Comparison of ENCODE assay signal across 17 mouse cellular contexts in genomic region chr15:9454198-9454597, GRCm38 (mm10). TPM values are rescaled to one million over a fixed set of nuclear protein-coding genes. Genes with fewer than 3 reads are reported as not detected.
DNase-seq lines count a peak whose midpoint lies in the region; ATAC-seq and TF ChIP-seq lines count a peak whose summit lies in the region.
"Had no signal": no experiment of that assay in that cellular context is flagged by ENCODE, and none has a peak within 500 bp of the region (broad histone marks: within the 10 kb centered on the region; RNA-seq: fewer than 3 reads in every experiment).

No protein-coding gene starts in this region.

- intact Hi-C loops in gastrocnemius, adult 2 months (cut with DNase I) = no loop called here
- intact Hi-C loops in gastrocnemius, postnatal 14 days (cut with DNase I; ENCODE audit: low total_unique reads) = no loop called here

- no peak for TF ChIP-seq CTCF in gastrocnemius, adult 2 months (IDR thresholded peaks at IDR 0.05)

- H3K4me3 ChIP-seq in gastrocnemius, adult 2 months = no peak overlapping the region
- H3K4me3 ChIP-seq: intestine, embryonic 15.5 days; liver, embryonic 12.5 days; midbrain, embryonic 10.5 days; myocyte had no signal

- no peak overlapping the region for H3K27ac ChIP-seq in gastrocnemius, adult 2 months
- H3K27ac ChIP-seq: intestine, embryonic 15.5 days; liver, embryonic 12.5 days; midbrain, embryonic 10.5 days had no signal

- ATAC-seq in frontal cortex, adult (ENCODE audit: low TSS enrichment) = no peak
- ATAC-seq: intestine, embryonic 15.5 days had no signal

- peak; percentile 9 for DNase-seq in adrenal gland, adult 2 months
- DNase-seq in adrenal gland, postnatal 25 days = no peak
- peak; percentile 37 for DNase-seq in gastrocnemius, adult 2 months
- no peak for DNase-seq in gastrocnemius, postnatal 4 days (ENCODE audit: low spot score in 2 of 2)
- DNase-seq in lung, postnatal 10 days = peak; percentile 16
- no peak for DNase-seq in lung, postnatal 14 days
- DNase-seq in gastrocnemius, postnatal 14 days = peak; percentile 12
- DNase-seq: cerebellum, adult 18-20 months; kidney, postnatal 10 days; right cerebral cortex, postnatal 25 days; thymus, postnatal 14 days had no signal

RNA-seq across cellular contexts. Expression of gene Capsl, which starts 18.4 kb away (rescaled TPM):
- total RNA-seq in adrenal gland, adult 2 months (2021) = not detected
- polyA plus RNA-seq in adrenal gland, adult 2 months (2012; rRNA removed) = not detected in 2 replicates
- total RNA-seq in adrenal gland, postnatal 25 days (2021) = not detected in 2 replicates
- total RNA-seq in gastrocnemius, adult 2 months (2021) = not detected
- total RNA-seq in gastrocnemius, postnatal 4 days (2021) = not detected
- total RNA-seq in gastrocnemius, postnatal 14 days (2021) = not detected
- total RNA-seq: heart, postnatal 36 days had no signal
- polyA plus RNA-seq: myocyte had no signal

Comparison
In these comparisons a context has a peak if more than half of its experiments do, and no peak if none do; other contexts are left out.
1. DNase-seq: peak in adrenal gland, adult 2 months (single experiment), gastrocnemius, adult 2 months (single experiment), lung, postnatal 10 days (single experiment) and gastrocnemius, postnatal 14 days (single experiment); none in adrenal gland, postnatal 25 days (single experiment), gastrocnemius, postnatal 4 days (0 of 2) and lung, postnatal 14 days (single experiment).